ENCODE assay signal across 8 mouse cellular contexts in genomic region chr7:45300270-45300669, GRCm38 (mm10). TPM values are rescaled to one million over a fixed set of nuclear protein-coding genes. Genes with fewer than 3 reads are reported as not detected.
DNase-seq lines count a peak whose midpoint lies in the region; ATAC-seq and TF ChIP-seq lines count a peak whose summit lies in the region.

No protein-coding gene starts in this region.

- no peaks in the 10 kb centered on the region for H3K79me2 ChIP-seq in C2C12 (ENCODE audit: control insufficient read depth, insufficient read depth)
- H3K79me2 ChIP-seq in MEL (ENCODE audit: control insufficient read depth, insufficient read depth, low read length, poor library complexity) = no peaks in the 10 kb centered on the region

- peak; percentile 59 for DNase-seq in MEL (ENCODE audit: low read depth, low spot score)
- DNase-seq in cerebellum, postnatal 14 days = peak; percentile 85 to 91
- peak; percentile 69 for DNase-seq in gastrocnemius, postnatal 14 days
- peak; percentile 86 to 88 for DNase-seq in kidney, postnatal 4 days
- peak; percentile 79 for DNase-seq in lung, postnatal 14 days
- peak; percentile 83 to 85 for DNase-seq in right cerebral cortex, adult 2 months (ENCODE audit: low spot score in 2 of 2)

- no peaks in the 10 kb centered on the region for H3K9me3 ChIP-seq in MEL (replicated peaks; ENCODE audit: insufficient read depth, low read length)

- H3K36me3 ChIP-seq in C2C12 (ENCODE audit: control insufficient read depth, insufficient read depth) (no peaks in the 10 kb centered on the region), MEL (ENCODE audit: control insufficient read depth in 1 of 2, insufficient read depth in 2 of 2, low read length in 2 of 2) (no peaks in the 10 kb centered on the region)

- peak; percentile 40 for TF ChIP-seq CTCF in C2C12 (IDR thresholded peaks at IDR 0.05; ENCODE audit: control insufficient read depth, insufficient read depth, insufficient read length)
- TF ChIP-seq CTCF in MEL (IDR thresholded peaks at IDR 0.05 in 2 of 3, conservative IDR thresholded peaks at IDR 0.05 in 1 of 3; ENCODE audit: control insufficient read depth in 1 of 3, insufficient read depth in 1 of 3, low read depth in 2 of 3, low read length in 3 of 3, poor library complexity in 1 of 3, severe bottlenecking in 1 of 3) = peak; percentile 46 to 71 (median 71); a peak in 5 of 6 replicates

- H3K4me3 ChIP-seq in C2C12 (ENCODE audit: insufficient read depth, poor library complexity, severe bottlenecking) (no peak overlapping the region), MEL (ENCODE audit: control insufficient read depth in 1 of 2, insufficient read depth in 1 of 2, low read depth in 2 of 2, low read length in 2 of 2) (no peak overlapping the region)

- H3K79me3 ChIP-seq in C2C12 (ENCODE audit: low read depth) = no peaks in the 10 kb centered on the region

- no peak overlapping the region for H3ac ChIP-seq in C2C12 (ENCODE audit: control insufficient read depth, insufficient read length, low read depth)

- no peak overlapping the region for H3K9ac ChIP-seq in MEL (ENCODE audit: control insufficient read depth, low read depth, low read length, poor library complexity, severe bottlenecking)

- intact Hi-C loops in gastrocnemius, postnatal 14 days (cut with DNase I; ENCODE audit: low total_unique reads) = loop anchor here (5.0 kb wide), 1 partner anchor 42 kb away; no protein-coding TSS in a partner anchor

- ATAC-seq in activated CD4-positive, CD25-positive, alpha-beta regulatory T cell, adult 4 months = no peak

- no peak for TF ChIP-seq EP300 in MEL (IDR thresholded peaks at IDR 0.05; ENCODE audit: low read depth in 1 of 2, low read length in 2 of 2)

- peak; percentile 44 for TF ChIP-seq RAD21 in MEL (IDR thresholded peaks at IDR 0.05; ENCODE audit: low read depth, low read length)

- TF ChIP-seq POLR2A in MEL (IDR thresholded peaks at IDR 0.05; ENCODE audit: control insufficient read depth in 1 of 2, insufficient read depth in 1 of 2, low read depth in 1 of 2, low read length in 2 of 2, poor library complexity in 1 of 2) = no peak

- H3K27ac ChIP-seq in MEL (ENCODE audit: control insufficient read depth, low read depth, low read length) = no peak overlapping the region

- no peaks in the 10 kb centered on the region for H3K4me1 ChIP-seq in MEL (ENCODE audit: control insufficient read depth in 1 of 2, insufficient read depth in 2 of 2, low read length in 2 of 2)

- no peaks in the 10 kb centered on the region for H3K27me3 ChIP-seq in C2C12 (ENCODE audit: control insufficient read depth, insufficient read depth, insufficient read length)
- no peaks in the 10 kb centered on the region for H3K27me3 ChIP-seq in MEL (ENCODE audit: control insufficient read depth in 1 of 2, insufficient read depth in 2 of 2, low read length in 2 of 2)

TF ChIP-seq in C2C12, 6 proteins besides CTCF, POLR2A, EP300 and RAD21:
- TF ChIP-seq USF1 (IDR thresholded peaks at IDR 0.05; ENCODE audit: low read depth) = no peak
- TF ChIP-seq FOSL1 (IDR thresholded peaks at IDR 0.05; ENCODE audit: insufficient read depth, low read length, poor library complexity, severe bottlenecking) = no peak
- peak; percentile 7 for TF ChIP-seq MAX (IDR thresholded peaks at IDR 0.05)
- no peak for TF ChIP-seq MYOG (IDR thresholded peaks at IDR 0.05; ENCODE audit: control insufficient read depth, extremely low read depth, insufficient read length)

TF ChIP-seq in MEL, 35 proteins besides CTCF, POLR2A, EP300 and RAD21:
- peak; percentile 37 for TF ChIP-seq ZC3H11A (IDR thresholded peaks at IDR 0.05; ENCODE audit: low read depth, low read length)
- peak; percentile 74 for TF ChIP-seq MYC (IDR thresholded peaks at IDR 0.05; ENCODE audit: low read depth, low read length)
- peak; percentile 65 for TF ChIP-seq SMC3 (IDR thresholded peaks at IDR 0.05; ENCODE audit: low read depth, low read length)
- TF ChIP-seq JUND (IDR thresholded peaks at IDR 0.05; ENCODE audit: low read depth, low read length) = no peak
- TF ChIP-seq ELF1 (IDR thresholded peaks at IDR 0.05; ENCODE audit: low read depth, low read length) = no peak
- TF ChIP-seq NRF1 (IDR thresholded peaks at IDR 0.05; ENCODE audit: insufficient read depth, low read depth, low read length, poor library complexity, severe bottlenecking) = no peak
- peak; percentile 64 for TF ChIP-seq MAX (IDR thresholded peaks at IDR 0.05; ENCODE audit: low read length)

RNA-seq across cellular contexts. Expression of gene Slc6a21, which starts 23.0 kb away (rescaled TPM):
- not detected for polyA plus RNA-seq in C2C12 (2012; fragmentation: generic; extraction: Trizol)
- not detected in 2 replicates for total RNA-seq in MEL (2012; rRNA removed)
- polyA plus RNA-seq in MEL (2012; ENCODE audit: insufficient read depth in 1 of 2, insufficient read length in 2 of 2, low read depth in 1 of 2, low replicate concordance in 2 of 2, missing spikeins in 1 of 2) = not detected
- total RNA-seq in gastrocnemius, postnatal 14 days (2021) = not detected
- not detected for polyA plus RNA-seq in activated CD4-positive, CD25-positive, alpha-beta regulatory T cell, adult 4 months (2017; shearing (Covaris generic))

RNA-seq across cellular contexts. Expression of gene Trpm4, which starts 33.3 kb away (rescaled TPM):
- polyA plus RNA-seq in C2C12 (2012; fragmentation: generic; extraction: Trizol) = 10.6 TPM
- total RNA-seq in MEL (2012; rRNA removed) = 4.5 and 4.8 TPM in 2 replicates
- 1 to 10 TPM in 1 of 2 experiments, not detected in 1; 6.9 TPM for polyA plus RNA-seq in MEL (2012; ENCODE audit: insufficient read depth in 1 of 2, insufficient read length in 2 of 2, low read depth in 1 of 2, low replicate concordance in 2 of 2, missing spikeins in 1 of 2)
- 10 to 100 TPM; 23.5 to 24.5 TPM for total RNA-seq in gastrocnemius, postnatal 14 days (2021)
- 10 to 100 TPM; 21.7 to 27.8 TPM for polyA plus RNA-seq in activated CD4-positive, CD25-positive, alpha-beta regulatory T cell, adult 4 months (2017; shearing (Covaris generic))

RNA-seq across cellular contexts. Expression of gene Hrc, which starts 34.8 kb away (rescaled TPM):
- 0.51 TPM for polyA plus RNA-seq in C2C12 (2012; fragmentation: generic; extraction: Trizol)
- total RNA-seq in MEL (2012; rRNA removed) = not detected in 2 replicates
- polyA plus RNA-seq in MEL (2012; ENCODE audit: insufficient read depth in 1 of 2, insufficient read length in 2 of 2, low read depth in 1 of 2, low replicate concordance in 2 of 2, missing spikeins in 1 of 2) = under 1 TPM in 1 of 2 experiments, not detected in 1; 0.22 TPM
- 100 to 1,000 TPM; 711 to 744 TPM for total RNA-seq in gastrocnemius, postnatal 14 days (2021)
- not detected for polyA plus RNA-seq in activated CD4-positive, CD25-positive, alpha-beta regulatory T cell, adult 4 months (2017; shearing (Covaris generic))

RNA-seq across cellular contexts. Expression of gene Slc6a16, which starts 59.4 kb away (rescaled TPM):
- polyA plus RNA-seq in C2C12 (2012; fragmentation: generic; extraction: Trizol) (not detected), MEL (2012; ENCODE audit: insufficient read depth in 1 of 2, insufficient read length in 2 of 2, low read depth in 1 of 2, low replicate concordance in 2 of 2, missing spikeins in 1 of 2) (not detected)
- total RNA-seq in MEL (2012; rRNA removed) = not detected in 2 replicates
- not detected for total RNA-seq in gastrocnemius, postnatal 14 days (2021)
- polyA plus RNA-seq in activated CD4-positive, CD25-positive, alpha-beta regulatory T cell, adult 4 months (2017; shearing (Covaris generic)) = not detected
